Mouse (Mus musculus) heart, embryonic 14.5 days (tissue): Measurements from ENCODE around the gene Rora. TPM values are rescaled to one million over a fixed set of nuclear protein-coding genes. Genes with fewer than 3 reads are reported as not detected.

ENCODE experiments used
- ATAC-seq: fragments of 200-750 bp; cut with Nextera tagmentation; 2 replicates; pipeline ENCODE4 v1.8.0; 2017; ENCODE audit warnings: low read depth, moderate TSS enrichment; ENCODE audit not compliant: insufficient number of reproducible peaks, insufficient read depth, low FRiP score
- H3K27ac ChIP-seq, 2 experiments: fragments of 200-500 bp in 1 of 2; fragments of 300-500 bp in 1 of 2; sonication (generic) in 1 of 2; replicated peaks in 1 of 2; 2 replicates each; pipeline ENCODE4 v1.5.1; 2012 to 2014; ENCODE audit warnings: low read depth in 2 of 2, low read length in 2 of 2, control low read depth in 1 of 2, mild to moderate bottlenecking in 1 of 2, mixed read lengths in 1 of 2; ENCODE audit not compliant: control insufficient read depth in 1 of 2, insufficient read depth in 1 of 2
- H3K27me3 ChIP-seq: fragments of 300-500 bp; sonication (generic); 2 replicates; pipeline ENCODE4 v1.6.1; 2014; ENCODE audit warnings: mild to moderate bottlenecking, low read length, control low read depth; ENCODE audit not compliant: control insufficient read depth, insufficient read depth
- H3K36me3 ChIP-seq: fragments of 300-500 bp; sonication (generic); 2 replicates; pipeline ENCODE4 v1.6.1; 2014; ENCODE audit warnings: mild to moderate bottlenecking, control low read depth, low read length, mixed read lengths; ENCODE audit not compliant: control insufficient read depth, insufficient read depth
- H3K4me1 ChIP-seq, 2 experiments: fragments of 200-500 bp in 1 of 2; fragments of 300-500 bp in 1 of 2; sonication (generic) in 1 of 2; 2 replicates each; pipeline ENCODE4 v1.6.1; 2012 to 2014; ENCODE audit warnings: low read length in 2 of 2, control low read depth in 1 of 2, mixed read lengths in 1 of 2; ENCODE audit not compliant: control insufficient read depth in 2 of 2, insufficient read depth in 2 of 2
- H3K4me2 ChIP-seq: fragments of 300-500 bp; sonication (generic); 2 replicates; pipeline ENCODE4 v1.6.1; 2014; ENCODE audit warnings: mild to moderate bottlenecking, low read length
- H3K4me3 ChIP-seq, 2 experiments: fragments of 200-500 bp in 1 of 2; fragments of 300-500 bp in 1 of 2; sonication (generic) in 1 of 2; 2 replicates each; pipeline ENCODE4 v1.5.1; 2012 to 2014; ENCODE audit warnings: low read length in 2 of 2, mild to moderate bottlenecking in 2 of 2, control low read depth in 1 of 2, low read depth in 1 of 2, moderate library complexity in 1 of 2; ENCODE audit not compliant: control insufficient read depth in 1 of 2, insufficient read depth in 1 of 2
- H3K9ac ChIP-seq: fragments of 300-500 bp; sonication (generic); 2 replicates; pipeline ENCODE4 v1.6.1; 2014; ENCODE audit warnings: mild to moderate bottlenecking, low read length
- H3K9me3 ChIP-seq: fragments of 300-500 bp; sonication (generic); 2 replicates; pipeline ENCODE4 v1.6.1; 2016; ENCODE audit warnings: low read length, control low read depth; ENCODE audit not compliant: control insufficient read depth
- WGBS: fragments of 180-500 bp; shearing (Covaris S2); extraction: QIAGEN DNeasy Blood & Tissue Kit; methylation state at CpG from one replicate; pipeline ENCODE4 v1.1.7; 2014; 5-methylcytosine and 5-hydroxymethylcytosine counted together
- polyA plus RNA-seq: library from polyadenylated mRNA; unstranded; fragments of >200 nt; fragmentation: Nextera tagmentation; extraction: Ambion mirVana; gene quantifications from 2 replicates; pipeline ENCODE4 v1.2.1, GENCODE M21; 2014

Rora gene
- polyA plus RNA-seq, 1 experiment from 2014 or later, result 6.9 TPM

DNA sequence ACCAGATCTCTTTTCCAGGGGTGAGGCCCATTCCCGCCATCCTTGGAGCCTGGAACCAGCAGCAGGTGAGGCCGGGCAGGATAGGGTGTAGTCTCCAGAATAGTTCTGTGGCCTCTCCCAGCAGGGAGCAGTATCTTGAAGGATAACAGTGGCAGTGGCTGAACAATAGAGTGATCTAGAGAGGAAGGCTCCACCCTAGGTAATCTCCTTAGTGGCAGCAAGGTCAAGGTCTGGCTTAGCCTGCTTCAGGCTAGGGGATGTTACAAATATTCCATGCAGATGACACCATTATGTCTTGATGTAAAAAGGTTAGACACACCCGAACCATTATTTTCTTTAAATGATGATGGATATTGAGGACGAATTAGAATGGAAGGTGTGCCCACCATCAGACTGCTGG is 144.6 kb downstream of the Rora start:
- no peak for ATAC-seq
- WGBS, result 69% methylated on average over 4 of the region's 4 CpGs
- Histone ChIP-seq H3K9me3 (no peaks in the 10 kb centered on the region), H3K4me1 (no peaks in the 10 kb centered on the region), H3K9ac (no peak overlapping the region), H3K27ac (no peak overlapping the region), H3K4me3 (no peak overlapping the region), H3K27me3 (no peaks in the 10 kb centered on the region), H3K4me2 (no peak overlapping the region), H3K36me3 (no peaks in the 10 kb centered on the region)

DNA sequence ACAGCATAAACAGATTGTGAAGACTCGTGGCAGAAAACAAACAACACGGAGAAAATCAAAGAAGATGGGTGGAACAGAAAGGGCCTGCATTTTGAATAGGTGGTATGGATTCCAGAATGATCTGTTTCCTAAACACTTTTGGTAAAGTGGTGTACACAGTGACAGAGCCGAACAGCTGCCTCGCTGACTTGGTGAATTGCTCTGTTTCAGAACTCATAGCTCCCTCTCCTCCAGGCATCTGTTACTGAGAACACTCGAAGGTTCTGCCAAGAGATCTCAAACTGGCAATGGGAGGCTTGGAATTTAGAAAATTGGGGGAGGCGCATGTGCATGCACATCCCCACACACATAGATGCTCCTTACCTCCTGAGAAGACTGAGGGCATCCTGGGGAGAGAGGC is 145.5 kb downstream of the Rora start:
- WGBS, result 88% methylated on average over 6 of the region's 6 CpGs
- no peaks in the 10 kb centered on the region for H3K9me3 ChIP-seq
- H3K9ac ChIP-seq, result no peak overlapping the region
- no peak overlapping the region for H3K4me3 ChIP-seq
- no peak for ATAC-seq
- peaks cover 3% of the 10 kb centered on the region in 2 experiments for H3K4me1 ChIP-seq
- H3K4me2 ChIP-seq, result no peak overlapping the region
- H3K27me3 ChIP-seq, result no peaks in the 10 kb centered on the region
- H3K27ac ChIP-seq, result no peak overlapping the region
- H3K36me3 ChIP-seq, result no peaks in the 10 kb centered on the region

DNA sequence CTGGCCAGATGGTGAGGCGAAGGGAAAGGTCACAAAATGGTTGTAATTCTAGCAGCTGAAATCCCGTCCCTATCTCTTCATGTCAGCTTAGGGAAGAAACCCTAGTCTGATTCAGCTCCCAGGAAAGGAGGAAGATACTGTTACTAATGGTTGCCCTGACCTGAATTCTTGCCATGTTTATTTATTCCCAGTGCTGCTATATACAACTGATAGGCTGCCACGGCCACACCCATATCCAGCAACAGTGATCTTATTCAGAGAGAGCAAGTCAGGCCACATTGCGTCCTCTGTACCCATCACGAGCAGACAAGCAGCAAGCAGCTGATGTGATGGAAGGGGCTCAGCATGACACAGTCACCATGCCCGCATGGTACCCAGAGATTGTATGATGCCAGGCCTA is 150.6 kb downstream of the Rora start:
- 29% methylated on average over 6 of the region's 6 CpGs for WGBS
- ATAC-seq, result no peak

DNA sequence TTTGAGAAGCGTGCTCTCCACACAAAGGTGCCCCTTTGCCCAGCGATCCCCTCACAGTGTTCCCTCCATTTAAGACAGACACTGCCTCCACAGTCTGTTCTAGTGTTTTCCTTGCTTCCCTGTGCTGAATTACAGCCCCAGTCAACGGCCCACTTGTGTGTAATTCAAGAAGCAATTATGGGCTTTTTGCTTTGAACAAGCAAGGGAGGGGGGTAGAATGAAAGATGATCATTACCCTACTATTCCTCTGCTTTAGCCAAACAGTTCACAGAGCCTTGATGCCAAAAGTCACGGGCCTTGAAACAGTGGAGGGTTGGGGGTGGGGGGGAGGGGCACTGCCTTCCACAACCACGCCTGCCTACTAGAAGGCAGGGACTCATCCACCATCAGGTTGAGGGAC is 152.2 kb downstream of the Rora start:
- no peaks in the 10 kb centered on the region for H3K9me3 ChIP-seq
- peaks cover 15 to 18% of the 10 kb centered on the region in 2 experiments for H3K4me1 ChIP-seq
- 58% methylated on average over 5 of the region's 5 CpGs for WGBS
- no peaks in the 10 kb centered on the region for H3K36me3 ChIP-seq
- no peak for ATAC-seq
- peak overlapping the region in 1 of 2 experiments; percentile 19; a peak in 2 of 4 replicates for H3K4me3 ChIP-seq
- H3K9ac ChIP-seq, result peak overlapping the region; percentile 41; the same call in 1 of the 2 replicates
- H3K27me3 ChIP-seq, result no peaks in the 10 kb centered on the region
- H3K27ac ChIP-seq, result no peak overlapping the region
- peak overlapping the region; percentile 58 for H3K4me2 ChIP-seq

More for the DNA sequence above, 150.6 kb downstream of the Rora start:
- H3K27ac ChIP-seq, result no peak overlapping the region
- H3K27me3 ChIP-seq, result no peaks in the 10 kb centered on the region
- peaks cover 15 to 18% of the 10 kb centered on the region in 2 experiments for H3K4me1 ChIP-seq
- no peaks in the 10 kb centered on the region for H3K9me3 ChIP-seq
- H3K4me3 ChIP-seq, result no peak overlapping the region
- H3K9ac ChIP-seq, result no peak overlapping the region
- H3K4me2 ChIP-seq, result no peak overlapping the region
- H3K36me3 ChIP-seq, result no peaks in the 10 kb centered on the region

DNA sequence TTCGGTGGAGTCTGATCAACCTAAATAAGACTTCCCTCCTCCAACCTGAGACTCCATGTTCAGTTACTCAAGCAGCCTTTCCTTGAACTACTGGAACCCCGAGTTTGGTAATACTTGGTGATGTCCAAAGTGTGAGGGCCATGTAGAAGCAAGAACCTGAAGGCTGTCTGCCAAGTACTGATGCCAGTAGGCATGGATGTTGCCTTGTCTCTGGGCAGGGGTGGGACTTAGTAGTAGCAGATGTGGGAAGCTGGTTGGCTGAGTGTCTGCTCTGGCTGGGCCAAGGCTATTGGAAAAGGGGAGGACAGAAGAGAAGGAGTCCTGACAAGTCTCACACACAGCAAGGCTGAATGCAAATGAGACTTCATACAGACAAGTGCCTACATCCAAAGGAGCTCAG is 154.1 kb downstream of the Rora start:
- ATAC-seq, result no peak
- H3K27me3 ChIP-seq, result no peaks in the 10 kb centered on the region
- no peak overlapping the region for H3K4me3 ChIP-seq
- H3K9me3 ChIP-seq, result no peaks in the 10 kb centered on the region
- H3K36me3 ChIP-seq, result no peaks in the 10 kb centered on the region
- H3K4me1 ChIP-seq, result peaks cover 15 to 22% of the 10 kb centered on the region in 2 experiments
- no peak overlapping the region for H3K4me2 ChIP-seq
- no peak overlapping the region for H3K9ac ChIP-seq
- WGBS, result 95% methylated on average over 2 of the region's 2 CpGs
- no peak overlapping the region for H3K27ac ChIP-seq

DNA sequence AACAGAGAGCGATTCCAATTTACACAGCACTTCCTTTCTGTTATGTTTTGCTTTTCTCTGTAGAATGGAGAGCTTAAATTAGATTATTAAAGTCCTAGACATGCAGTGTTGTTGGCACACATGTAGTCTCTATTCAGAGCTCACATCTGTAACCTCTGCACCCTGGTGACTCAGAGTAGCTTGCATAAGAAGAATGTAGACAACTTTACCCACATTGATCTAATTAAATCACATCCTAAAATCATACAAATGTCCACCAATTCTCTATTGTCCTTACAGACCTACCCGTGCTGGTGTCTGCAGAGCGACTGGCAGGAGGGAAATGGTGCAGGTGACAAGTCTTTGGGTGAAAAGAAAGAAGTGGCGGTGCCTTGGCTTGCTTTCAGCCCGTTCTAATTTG is 155.9 kb downstream of the Rora start:
- H3K36me3 ChIP-seq, result no peaks in the 10 kb centered on the region
- H3K4me2 ChIP-seq, result no peak overlapping the region
- H3K4me3 ChIP-seq, result no peak overlapping the region
- WGBS, result 76% methylated on average over 5 of the region's 5 CpGs
- no peaks in the 10 kb centered on the region for H3K9me3 ChIP-seq
- H3K4me1 ChIP-seq, result peaks cover 9 to 21% of the 10 kb centered on the region in 2 experiments
- no peak for ATAC-seq
- no peaks in the 10 kb centered on the region for H3K27me3 ChIP-seq
- no peak overlapping the region for H3K27ac ChIP-seq
- H3K9ac ChIP-seq, result no peak overlapping the region

DNA sequence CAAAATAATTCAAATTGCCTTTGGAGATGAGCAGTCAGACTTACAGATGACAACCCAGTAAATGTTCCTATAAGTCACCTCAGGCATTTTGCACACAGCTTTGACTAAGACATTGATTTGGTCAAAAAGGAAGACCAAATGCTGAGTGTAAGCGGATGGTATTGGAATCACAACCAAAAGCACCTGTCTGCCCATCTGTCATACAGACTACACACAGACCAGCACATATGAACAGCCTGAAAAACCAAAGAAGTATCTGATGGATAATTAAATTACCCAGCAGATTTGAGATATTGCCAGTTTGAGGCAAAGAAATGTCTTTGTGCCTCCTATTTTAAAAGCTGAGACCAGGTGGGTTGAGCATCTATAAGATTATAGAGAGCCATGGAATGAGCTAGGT is 161.1 kb downstream of the Rora start:
- no peak overlapping the region for H3K4me3 ChIP-seq
- 93% methylated on average over 1 of the region's 1 CpGs for WGBS
- no peaks in the 10 kb centered on the region for H3K36me3 ChIP-seq
- ATAC-seq, result no peak
- H3K27ac ChIP-seq, result no peak overlapping the region
- H3K27me3 ChIP-seq, result no peaks in the 10 kb centered on the region
- no peak overlapping the region for H3K9ac ChIP-seq
- no peaks in the 10 kb centered on the region for H3K9me3 ChIP-seq
- no peak overlapping the region for H3K4me2 ChIP-seq
- H3K4me1 ChIP-seq, result peaks cover 0 to 11% of the 10 kb centered on the region in 2 experiments; a peak in 3 of 4 replicates

DNA sequence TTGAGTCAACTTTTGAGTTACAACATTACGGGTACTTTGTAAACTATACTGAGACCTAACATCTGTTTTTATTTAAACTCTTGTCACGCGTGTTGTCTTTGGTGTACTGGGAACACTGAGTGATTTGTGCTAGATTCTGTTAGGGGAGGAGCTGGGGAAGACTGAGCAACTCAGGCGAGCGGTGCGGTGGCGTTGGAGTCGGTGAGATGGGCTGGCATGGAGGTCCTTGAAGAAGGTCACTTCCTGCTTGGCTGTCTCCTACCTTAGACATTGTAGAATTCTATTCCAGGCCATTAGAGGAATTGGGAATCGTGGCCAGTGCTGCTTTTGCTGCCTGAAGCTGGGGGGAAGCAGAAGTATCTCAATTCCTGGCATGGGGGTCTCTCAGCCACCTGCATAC is 162.3 kb downstream of the Rora start:
- no peaks in the 10 kb centered on the region for H3K9me3 ChIP-seq
- no peak overlapping the region for H3K4me2 ChIP-seq
- no peak for ATAC-seq
- H3K36me3 ChIP-seq, result no peaks in the 10 kb centered on the region
- H3K4me1 ChIP-seq, result peaks cover 3 to 11% of the 10 kb centered on the region in 2 experiments
- no peak overlapping the region for H3K4me3 ChIP-seq
- 87% methylated on average over 9 of the region's 9 CpGs for WGBS
- H3K27ac ChIP-seq, result no peak overlapping the region
- H3K9ac ChIP-seq, result no peak overlapping the region
- no peaks in the 10 kb centered on the region for H3K27me3 ChIP-seq
